Mouse (Mus musculus): Measurements from ENCODE around the gene Arhgap30. TPM values are rescaled to one million over a fixed set of nuclear protein-coding genes. Genes with fewer than 3 reads are reported as not detected.
A peak's percentile ranks its signal among the peaks of the same experiment; 100 is the strongest.

The Arhgap30 gene
- total RNA-seq, 2 experiments from 2014 or later, result 3.3 to 3.5 TPM

GRCm38 (mm10) chr1:171375646-171376097 is 13.1 kb upstream of the Arhgap30 start:
- DNase-seq (ENCODE audit: low spot score in 2 of 2), result no peak

GRCm38 (mm10) chr1:171378298-171378697 is 10.5 kb upstream of the Arhgap30 start:
- DNase-seq (ENCODE audit: low spot score in 2 of 2), result no peak

- DNase-seq (ENCODE audit: low spot score in 2 of 2), result peak; percentile 52 to 66
Observed at GRCm38 (mm10) chr1:171379935-171380599, 8.7 kb upstream of the Arhgap30 start.

DNA sequence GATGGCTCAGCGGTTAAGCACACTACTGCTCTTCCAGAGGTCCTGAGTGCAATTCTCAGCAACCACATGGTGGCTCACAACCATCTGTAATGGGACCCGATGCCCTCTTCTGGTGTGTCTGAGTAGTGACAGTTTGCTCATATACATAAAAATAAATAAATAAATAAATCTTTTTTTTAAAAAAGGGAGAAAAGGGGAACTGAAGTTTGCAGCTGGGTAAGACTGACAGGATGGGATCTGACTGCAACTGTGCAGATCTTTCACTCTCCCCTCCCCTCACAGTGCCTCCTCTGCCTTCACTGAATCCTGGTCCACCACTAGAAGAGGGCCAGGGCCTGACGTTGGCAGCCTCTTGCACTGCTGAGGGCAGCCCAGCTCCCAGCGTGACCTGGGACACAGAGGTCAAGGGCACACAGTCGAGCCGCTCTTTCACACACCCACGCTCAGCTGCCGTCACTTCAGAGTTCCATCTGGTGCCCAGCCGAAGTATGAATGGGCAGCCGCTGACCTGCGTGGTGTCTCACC is 6.6 kb upstream of the Arhgap30 start:
- no peak for DNase-seq (ENCODE audit: low spot score in 2 of 2)

GRCm38 (mm10) chr1:171384361-171384760 is 4.4 kb upstream of the Arhgap30 start:
- no peak for DNase-seq (ENCODE audit: low spot score in 2 of 2)

- DNase-seq (ENCODE audit: low spot score in 2 of 2), result no peak
Observed at GRCm38 (mm10) chr1:171385171-171385570, 3.6 kb upstream of the Arhgap30 start.

GRCm38 (mm10) chr1:171387099-171387498 is 1.7 kb upstream of the Arhgap30 start:
- no peak for DNase-seq (ENCODE audit: low spot score in 2 of 2)

- DNase-seq (ENCODE audit: low spot score in 2 of 2), result no peak
Observed at GRCm38 (mm10) chr1:171390101-171390500, 1.3 kb downstream of the Arhgap30 start.

DNA sequence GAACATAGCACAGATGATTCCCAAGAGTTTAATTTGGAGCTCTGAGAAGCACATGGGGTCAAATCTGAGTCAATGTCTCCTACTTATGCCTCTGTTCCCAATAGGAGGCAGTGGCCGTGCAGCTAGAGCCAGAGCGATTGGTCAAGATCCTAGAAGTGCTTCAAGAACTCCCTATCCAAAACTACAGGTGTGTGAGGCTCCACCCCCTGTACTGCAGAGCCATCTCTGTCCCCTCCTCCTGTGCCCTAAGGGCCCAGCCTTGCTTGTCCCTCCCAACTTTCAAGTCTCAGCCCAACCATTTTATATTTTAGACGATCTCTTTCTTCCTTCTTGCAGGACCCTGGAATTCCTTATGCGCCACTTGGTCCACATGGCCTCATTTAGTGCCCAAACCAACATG is 13.1 kb downstream of the Arhgap30 start:
- no peak for DNase-seq (ENCODE audit: low spot score in 2 of 2)

DNA sequence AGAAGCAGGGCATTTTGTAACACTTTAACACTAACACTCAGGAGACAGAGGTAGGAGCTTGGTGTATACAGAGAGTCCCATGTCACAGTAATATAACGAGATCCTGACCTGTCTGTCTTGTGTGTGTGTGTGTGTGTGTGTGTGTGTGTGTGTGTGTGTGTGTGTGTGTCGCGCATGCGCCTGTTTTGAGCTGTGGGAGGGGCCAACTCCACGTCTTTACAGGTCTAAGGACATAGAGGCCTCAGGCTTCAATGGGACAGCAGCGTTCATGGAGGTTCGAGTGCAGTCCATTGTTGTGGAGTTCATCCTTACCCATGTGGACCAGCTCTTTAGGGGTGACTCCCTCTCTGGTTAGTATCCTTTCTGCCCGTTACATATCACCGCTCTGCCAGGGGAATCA is 14.2 kb downstream of the Arhgap30 start:
- no peak for DNase-seq (ENCODE audit: low spot score in 2 of 2)

- no peak for DNase-seq (ENCODE audit: low spot score in 2 of 2)
Observed at GRCm38 (mm10) chr1:171407263-171407662, 18.5 kb downstream of the Arhgap30 start.

GRCm38 (mm10) chr1:171410231-171410630 is 21.5 kb downstream of the Arhgap30 start:
- DNase-seq (ENCODE audit: low spot score in 2 of 2), result no peak

DNA sequence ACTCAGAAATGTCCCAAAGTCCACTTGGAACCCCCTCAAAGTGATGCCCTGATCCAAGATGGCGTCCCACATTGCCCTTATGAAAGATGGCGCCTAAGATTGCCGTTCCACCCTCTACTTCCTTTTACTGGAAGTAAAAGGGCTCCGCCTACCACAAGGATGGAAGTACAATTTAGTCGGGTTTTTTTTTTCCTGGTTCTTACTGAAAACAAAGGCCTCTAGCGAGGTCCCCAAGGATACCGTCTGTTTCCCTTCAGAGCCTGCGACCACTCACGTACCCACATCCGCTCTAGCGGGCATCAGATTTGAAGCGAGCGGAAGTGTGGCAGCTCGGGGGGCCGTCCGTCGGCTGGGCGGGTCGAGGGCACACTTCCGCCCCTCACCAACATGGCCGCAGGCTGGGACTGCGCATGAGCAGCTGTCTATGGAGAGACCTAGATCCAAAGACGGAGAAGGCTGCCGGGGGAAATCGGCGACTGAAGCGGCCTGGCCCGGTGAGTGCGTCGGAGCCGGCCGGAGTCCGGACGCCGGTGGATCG is 22.3 kb downstream of the Arhgap30 start, which contains the start of gene Usf1:
Gene Usf1, plus strand, starts transcription at position 367 of the 538 bp plus-strand sequence.
- DNase-seq (ENCODE audit: low spot score in 2 of 2), result peak; percentile 90 to 95

GRCm38 (mm10) chr1:171411492-171411941 is 22.8 kb downstream of the Arhgap30 start:
- no peak for DNase-seq (ENCODE audit: low spot score in 2 of 2)

DNA sequence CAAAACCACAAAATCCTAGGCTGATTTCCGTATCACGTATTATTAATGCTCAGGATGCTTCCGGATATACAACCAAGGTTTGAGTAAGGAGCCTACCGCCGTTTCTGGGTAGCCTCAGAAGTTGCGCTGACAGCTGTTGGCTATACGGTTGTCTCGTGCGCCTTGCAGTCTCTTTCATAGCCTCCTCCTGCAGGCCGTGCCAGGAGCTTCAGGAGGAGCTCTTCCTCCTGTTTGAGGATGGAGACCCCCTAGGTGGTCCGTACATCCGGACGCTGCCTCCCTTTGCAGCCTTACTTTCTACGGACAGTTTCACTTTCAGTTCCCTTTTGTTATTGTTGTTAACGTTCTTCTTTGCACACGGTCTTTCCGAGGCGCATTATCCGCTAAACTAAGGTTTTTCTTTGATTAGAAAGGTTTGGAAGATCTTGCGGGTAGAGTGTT is 23.3 kb downstream of the Arhgap30 start:
- DNase-seq (ENCODE audit: low spot score in 2 of 2), result peak in 1 of 2 experiments; percentile 30

GRCm38 (mm10) chr1:171412446-171412845 is 23.7 kb downstream of the Arhgap30 start:
- no peak for DNase-seq (ENCODE audit: low spot score in 2 of 2)

DNA sequence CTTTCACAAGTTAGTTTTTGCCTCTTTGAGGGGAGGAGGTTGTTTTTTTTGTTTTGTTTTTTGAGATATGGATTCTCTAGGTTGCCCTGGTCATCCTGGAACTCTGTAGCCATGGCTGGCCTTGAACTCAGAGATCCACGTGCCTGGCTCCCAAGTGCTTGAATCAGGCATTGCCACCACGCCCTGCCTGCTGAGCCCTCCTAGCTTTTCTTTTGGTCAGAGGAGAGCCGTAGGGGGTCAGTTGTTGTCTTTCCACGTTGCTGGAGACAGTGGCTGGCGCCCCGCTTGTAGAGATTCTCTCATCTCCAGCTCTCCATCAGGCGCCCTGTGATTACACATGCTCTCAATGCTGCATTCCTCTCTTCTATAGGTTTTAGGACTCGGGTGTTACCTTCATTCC is 24.9 kb downstream of the Arhgap30 start:
- DNase-seq (ENCODE audit: low spot score in 2 of 2), result no peak

DNA sequence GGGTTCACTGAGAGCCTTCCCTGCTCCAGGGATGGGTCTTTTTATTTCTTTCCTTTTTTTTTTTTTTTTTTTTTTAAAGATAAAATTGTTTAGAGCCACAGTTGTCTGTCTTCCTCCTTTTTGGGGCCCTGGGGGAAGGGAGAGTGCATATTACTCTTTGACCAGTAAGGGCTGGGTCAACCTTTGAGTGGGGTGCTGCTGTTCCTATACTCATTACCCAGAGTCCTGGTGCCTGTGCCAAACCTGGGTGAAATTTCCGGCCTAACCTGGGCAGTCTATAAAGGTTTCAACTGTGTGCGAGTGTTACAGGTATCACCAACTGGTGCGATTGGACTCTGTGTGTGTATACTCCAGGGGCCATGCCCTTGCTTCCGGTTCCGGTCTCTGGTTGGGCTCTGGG is 29.9 kb downstream of the Arhgap30 start, which contains the start of gene Tstd1:
Gene Tstd1, plus strand, starts transcription at position 213 of the 400 bp plus-strand sequence.
- no peak for DNase-seq (ENCODE audit: low spot score in 2 of 2)

DNA sequence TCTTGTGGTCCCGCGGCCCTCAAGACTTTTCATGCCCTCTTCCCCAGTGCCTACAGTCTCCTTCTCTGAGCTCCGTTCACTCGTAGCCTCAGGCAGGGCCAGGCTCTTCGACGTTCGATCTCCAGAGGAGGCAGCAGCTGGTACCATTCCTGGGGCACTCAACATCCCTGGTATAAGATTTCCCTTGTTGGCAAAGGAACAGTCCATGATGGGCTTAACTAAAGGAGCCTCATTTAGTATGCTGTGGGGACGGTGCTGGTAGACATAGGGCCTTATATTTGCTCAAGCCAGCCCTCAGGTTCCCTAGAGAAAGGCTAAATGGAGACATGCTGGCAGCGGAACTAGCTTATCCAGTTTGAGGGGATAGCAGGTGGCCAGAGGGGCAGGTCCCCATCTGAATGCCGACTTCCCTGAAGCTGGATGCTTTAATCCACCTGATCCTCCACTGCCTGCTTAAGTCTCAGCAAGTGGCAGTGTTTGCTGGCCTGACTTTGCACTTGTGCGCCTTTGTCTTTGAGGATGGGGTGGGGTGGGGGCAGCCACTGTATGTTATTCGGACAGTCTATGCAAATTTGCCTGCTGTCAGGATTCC is 30.6 kb downstream of the Arhgap30 start:
- no peak for DNase-seq (ENCODE audit: low spot score in 2 of 2)

DNA sequence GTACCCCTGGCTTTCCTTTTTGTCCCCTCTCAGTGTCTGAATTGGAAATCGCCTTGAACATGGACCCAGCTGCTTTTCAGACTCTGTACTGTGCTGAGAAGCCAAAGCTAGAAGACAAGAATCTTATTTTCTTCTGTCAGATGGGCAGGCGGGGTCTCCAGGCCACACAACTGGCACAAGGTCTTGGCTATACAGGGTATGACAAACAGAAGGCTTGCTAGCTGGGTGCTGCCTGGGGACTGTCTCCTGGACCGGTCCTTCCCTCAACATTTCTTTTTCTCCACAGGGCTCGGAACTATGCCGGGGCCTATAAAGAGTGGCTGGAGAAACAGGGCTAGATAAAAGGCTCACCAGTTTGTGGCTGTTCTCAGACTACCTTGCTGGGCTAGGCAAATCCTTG is 31.2 kb downstream of the Arhgap30 start:
- no peak for DNase-seq (ENCODE audit: low spot score in 2 of 2)

DNA sequence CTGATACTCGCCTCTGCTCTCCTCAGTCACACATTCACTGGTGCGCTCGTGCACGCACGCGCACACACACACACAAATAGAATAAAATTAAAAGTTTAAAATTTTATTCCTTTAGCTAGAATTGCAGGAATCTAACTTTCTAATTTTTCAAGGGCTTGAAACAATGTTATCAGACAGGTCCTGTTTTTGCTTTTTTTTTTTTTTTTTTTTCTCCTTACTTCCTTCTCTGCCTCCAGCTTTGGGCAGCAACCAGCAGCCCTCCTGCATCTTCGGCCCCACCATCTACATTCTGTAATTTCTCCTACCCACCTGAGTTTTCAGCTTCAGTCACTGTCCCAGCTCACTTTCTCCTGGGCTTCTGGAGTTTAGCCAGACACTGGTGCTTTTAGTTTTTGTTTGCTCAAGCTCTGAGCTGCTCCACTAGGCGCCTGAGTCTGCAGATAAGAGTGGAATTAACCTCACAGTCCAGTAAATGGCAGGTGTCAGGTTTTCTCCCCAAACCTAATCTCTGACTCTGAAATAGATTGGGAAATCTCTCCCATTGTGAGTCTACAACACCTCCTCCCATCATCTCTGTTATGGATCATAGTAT is 33.8 kb downstream of the Arhgap30 start:
- DNase-seq (ENCODE audit: low spot score in 2 of 2), result no peak

DNA sequence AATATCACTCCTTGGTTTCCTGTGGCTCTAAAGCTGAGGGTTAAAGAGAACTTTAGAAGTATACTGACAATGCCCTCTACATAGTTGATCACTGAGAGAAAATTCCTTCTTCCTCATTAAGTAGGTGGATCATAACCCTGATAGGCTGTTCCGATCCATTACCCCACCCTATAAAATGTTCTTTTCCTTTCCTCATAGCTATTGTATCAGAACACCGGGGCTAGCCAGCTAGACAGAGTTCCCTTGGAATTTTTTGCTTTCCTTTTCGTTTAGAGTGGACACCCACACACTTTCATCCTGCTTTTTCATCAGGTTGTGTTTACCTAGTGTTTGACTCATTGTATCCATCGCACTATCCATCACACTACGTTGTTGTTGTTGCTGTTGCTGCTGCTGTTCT is 35.9 kb downstream of the Arhgap30 start:
- no peak for DNase-seq (ENCODE audit: low spot score in 2 of 2)
